Mouse (Mus musculus) intestine, postnatal 0 days (tissue): ENCODE measurements around the gene Prr15. TPM values are rescaled to one million over a fixed set of nuclear protein-coding genes. Genes with fewer than 3 reads are reported as not detected.
A peak's percentile ranks its signal among the peaks of the same experiment; 100 is the strongest.

ENCODE experiments used
- ATAC-seq: fragments of 200-750 bp; cut with Nextera tagmentation; 2 replicates; pipeline ENCODE4 v1.8.0; 2017; ENCODE audit warnings: mild to moderate bottlenecking, moderate TSS enrichment, moderate library complexity
- H3K27ac ChIP-seq: fragments of 300-500 bp; sonication (generic); 2 replicates; pipeline ENCODE4 v1.5.1; 2014; ENCODE audit warnings: mild to moderate bottlenecking, low read depth, low read length, moderate library complexity
- H3K27me3 ChIP-seq: fragments of 300-500 bp; sonication (generic); replicated peaks from 2 replicates; pipeline ENCODE4 v1.6.1; 2014; ENCODE audit warnings: low read length, mixed read lengths; ENCODE audit not compliant: control insufficient read depth, insufficient read depth
- H3K36me3 ChIP-seq: fragments of 300-500 bp; sonication (generic); 2 replicates; pipeline ENCODE4 v1.6.1; 2014; ENCODE audit warnings: mild to moderate bottlenecking, moderate library complexity; ENCODE audit not compliant: control insufficient read depth, insufficient read depth
- H3K4me1 ChIP-seq: fragments of 300-500 bp; sonication (generic); replicated peaks from 2 replicates; pipeline ENCODE4 v1.6.1; 2014; ENCODE audit warnings: antibody characterized with exemption, low read length, mixed read lengths; ENCODE audit not compliant: control insufficient read depth, insufficient read depth
- H3K4me2 ChIP-seq: fragments of 300-500 bp; sonication (generic); replicated peaks from 2 replicates; pipeline ENCODE4 v1.6.1; 2014; ENCODE audit warnings: low read depth, mild to moderate bottlenecking, moderate library complexity
- H3K4me3 ChIP-seq: fragments of 300-500 bp; sonication (generic); 2 replicates; pipeline ENCODE4 v1.5.1; 2014; ENCODE audit warnings: low read depth, low read length
- H3K9ac ChIP-seq: fragments of 300-500 bp; sonication (generic); 2 replicates; pipeline ENCODE4 v1.6.1; 2014; ENCODE audit warnings: mild to moderate bottlenecking, low read depth, low read length
- H3K9me3 ChIP-seq: fragments of 300-500 bp; sonication (generic); 2 replicates; pipeline ENCODE4 v1.6.1; 2016; ENCODE audit warnings: mixed run types; ENCODE audit not compliant: control insufficient read depth
- CTCF ChIP-seq: sonication (generic); IDR thresholded peaks from 2 replicates; pipeline ENCODE4 v1.5.1; 2016; ENCODE audit warnings: low read depth, mild to moderate bottlenecking, control low read depth, antibody characterized with exemption, moderate library complexity
- WGBS: fragments of 180-500 bp; shearing (Covaris S2); extraction: QIAGEN DNeasy Blood & Tissue Kit; methylation state at CpG from one replicate; pipeline ENCODE4 v1.1.7; 2014; 5-methylcytosine and 5-hydroxymethylcytosine counted together
- polyA plus RNA-seq: library from polyadenylated mRNA; unstranded; fragments of >200 nt; fragmentation: Nextera tagmentation; extraction: Ambion mirVana; gene quantifications from 2 replicates; pipeline ENCODE4 v1.2.1, GENCODE M21; 2015

The Prr15 gene
- polyA plus RNA-seq, 1 experiment from 2014 or later = 52.3 TPM

- under 1% methylated on average over 28 of the region's 28 CpGs for WGBS
- peak; percentile 44 for ATAC-seq
These were observed 2.0 kb downstream of the Prr15 start for GRCm38 (mm10) chr6:54327626-54328003.

GRCm38 (mm10) chr6:54328783-54329182, 3.1 kb downstream of the Prr15 start:
- ATAC-seq = no peak
- no peaks in the 10 kb centered on the region for H3K9me3 ChIP-seq
- H3K36me3 ChIP-seq = no peaks in the 10 kb centered on the region
- no peak overlapping the region for H3K4me3 ChIP-seq
- no peak overlapping the region for H3K9ac ChIP-seq
- no peaks in the 10 kb centered on the region for H3K27me3 ChIP-seq
- TF ChIP-seq CTCF = no peak
- 83% methylated on average over 5 of the region's 5 CpGs for WGBS
- H3K27ac ChIP-seq = peak overlapping the region; percentile 92
- H3K4me1 ChIP-seq = no peaks in the 10 kb centered on the region; the same call in none of the 2 replicates
- peak overlapping the region; percentile 91 for H3K4me2 ChIP-seq

More at GRCm38 (mm10) chr6:54327626-54328003, 2.0 kb downstream of the Prr15 start:
- peak overlapping the region; percentile 91 for H3K4me2 ChIP-seq
- H3K9me3 ChIP-seq = no peaks in the 10 kb centered on the region
- peak; percentile 40; the same call in 1 of the 2 replicates for TF ChIP-seq CTCF
- H3K27me3 ChIP-seq = no peaks in the 10 kb centered on the region
- H3K9ac ChIP-seq = peak overlapping the region; percentile 68
- no peaks in the 10 kb centered on the region for H3K36me3 ChIP-seq
- H3K4me1 ChIP-seq = no peaks in the 10 kb centered on the region; the same call in none of the 2 replicates
- H3K27ac ChIP-seq = peak overlapping the region; percentile 92
- H3K4me3 ChIP-seq = peak overlapping the region; percentile 57

DNA sequence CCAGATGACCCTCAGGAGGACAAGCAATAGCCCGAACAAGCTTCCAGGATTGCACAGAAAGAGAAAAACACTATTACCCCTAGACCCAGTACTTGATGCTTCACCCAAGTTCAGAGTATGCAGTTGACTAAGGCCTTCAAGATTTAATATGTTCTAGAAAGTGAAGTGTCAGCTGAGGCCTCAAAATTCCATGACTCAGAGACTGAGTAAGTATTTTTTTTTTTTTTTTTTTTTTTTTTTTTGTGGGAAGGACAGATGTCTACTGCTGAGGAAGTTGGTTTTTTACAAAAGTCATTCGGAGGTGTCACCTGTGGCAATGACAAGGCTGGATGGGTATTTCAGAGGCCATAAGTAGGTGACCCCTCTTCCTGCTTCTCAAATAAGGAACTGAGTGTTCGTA, 4.0 kb downstream of the Prr15 start:
- no peaks in the 10 kb centered on the region for H3K9me3 ChIP-seq
- no peak for TF ChIP-seq CTCF
- peak overlapping the region; percentile 43 for H3K4me2 ChIP-seq
- no peak overlapping the region for H3K9ac ChIP-seq
- no peak for ATAC-seq
- peak overlapping the region; percentile 67 for H3K27ac ChIP-seq
- no peaks in the 10 kb centered on the region; the same call in none of the 2 replicates for H3K4me1 ChIP-seq
- H3K36me3 ChIP-seq = no peaks in the 10 kb centered on the region; the same call in 1 of the 2 replicates
- no peaks in the 10 kb centered on the region for H3K27me3 ChIP-seq
- 48% methylated on average over 3 of the region's 3 CpGs for WGBS
- H3K4me3 ChIP-seq = no peak overlapping the region

- Histone ChIP-seq H3K9me3 (no peaks in the 10 kb centered on the region), H3K4me3 (0 out of 2 replicates have a peak overlapping the region, but pooled peaks have one; percentile 5), H3K27ac (peak overlapping the region; percentile 67), H3K4me2 (peak overlapping the region; percentile 43), H3K36me3 (no peaks in the 10 kb centered on the region; the same call in 1 of the 2 replicates), H3K27me3 (no peaks in the 10 kb centered on the region), H3K9ac (no peak overlapping the region), H3K4me1 (no peaks in the 10 kb centered on the region; the same call in none of the 2 replicates)
- WGBS = 51% methylated on average over 10 of the region's 10 CpGs
- no peak for TF ChIP-seq CTCF
- ATAC-seq = no peak
These were observed 4.5 kb downstream of the Prr15 start for GRCm38 (mm10) chr6:54330166-54330565.

DNA sequence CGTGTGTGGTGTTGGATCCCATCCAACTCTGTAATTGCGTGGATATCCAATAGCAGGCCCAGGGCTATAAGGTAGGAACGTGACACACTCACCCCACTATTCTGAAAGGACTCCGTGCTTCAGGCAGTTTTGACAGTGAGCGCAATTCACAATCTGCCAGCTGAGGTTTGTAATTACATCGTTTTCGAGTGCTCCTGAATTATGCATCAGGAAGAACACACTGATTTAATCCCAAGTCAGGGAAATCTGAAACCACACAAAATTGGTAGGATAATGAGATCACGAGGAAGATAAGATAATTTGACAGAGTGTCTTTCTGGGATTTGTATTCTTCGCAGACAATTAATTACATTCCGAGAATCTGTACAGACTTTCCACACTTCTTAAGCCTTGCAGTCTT, 6.1 kb downstream of the Prr15 start:
- no peak for ATAC-seq
- no peak overlapping the region; the same call in 1 of the 2 replicates for H3K4me2 ChIP-seq
- H3K27ac ChIP-seq = peak overlapping the region; percentile 62; the same call in 1 of the 2 replicates
- no peak overlapping the region for H3K4me3 ChIP-seq
- no peak for TF ChIP-seq CTCF
- H3K9me3 ChIP-seq = no peaks in the 10 kb centered on the region
- no peak overlapping the region for H3K9ac ChIP-seq
- H3K27me3 ChIP-seq = no peaks in the 10 kb centered on the region
- WGBS = 25% methylated on average over 10 of the region's 10 CpGs
- H3K36me3 ChIP-seq = no peaks in the 10 kb centered on the region; the same call in 1 of the 2 replicates
- H3K4me1 ChIP-seq = no peaks in the 10 kb centered on the region; the same call in none of the 2 replicates

- no peak for ATAC-seq
- H3K27ac ChIP-seq = peak overlapping the region; percentile 62
- H3K4me2 ChIP-seq = peak overlapping the region; percentile 32
These were observed 6.6 kb downstream of the Prr15 start for GRCm38 (mm10) chr6:54332203-54332602.

More at GRCm38 (mm10) chr6:54332203-54332602, 6.6 kb downstream of the Prr15 start:
- H3K27me3 ChIP-seq = no peaks in the 10 kb centered on the region
- no peaks in the 10 kb centered on the region for H3K9me3 ChIP-seq
- TF ChIP-seq CTCF = peak; percentile 39; the same call in 1 of the 2 replicates
- no peaks in the 10 kb centered on the region; the same call in none of the 2 replicates for H3K4me1 ChIP-seq
- WGBS = 29% methylated on average over 8 of the region's 8 CpGs
- H3K4me3 ChIP-seq = no peak overlapping the region
- no peaks in the 10 kb centered on the region; the same call in 1 of the 2 replicates for H3K36me3 ChIP-seq
- H3K9ac ChIP-seq = no peak overlapping the region
